Mouse (Mus musculus): ENCODE measurements around the gene Mier2.

- no peak for TF ChIP-seq CTCF (IDR thresholded peaks at IDR 0.05)
- no peak for TF ChIP-seq EP300 (IDR thresholded peaks at IDR 0.05)
Measured at GRCm38 (mm10) chr10:79531593-79531992, 23.4 kb downstream of the Mier2 start.
